Mouse (Mus musculus) inflammation-experienced regulatory T-cells, adult 6 months (primary cell): ENCODE data around the gene Slc22a23. TPM values are rescaled to one million over a fixed set of nuclear protein-coding genes. Genes with fewer than 3 reads are reported as not detected.

ENCODE experiments used
- ATAC-seq: one replicate; pipeline ENCODE4 v1.8.0; 2017
- polyA plus RNA-seq, 3 experiments: library from polyadenylated mRNA; unstranded; fragments of 100-300 nt; shearing (Covaris generic); gene quantifications; one replicate each; pipeline ENCODE4 v1.2.1; 2017

The Slc22a23 gene
- polyA plus RNA-seq, 3 experiments from 2014 or later: 0.25 to 0.51 (median 0.35) TPM

DNA sequence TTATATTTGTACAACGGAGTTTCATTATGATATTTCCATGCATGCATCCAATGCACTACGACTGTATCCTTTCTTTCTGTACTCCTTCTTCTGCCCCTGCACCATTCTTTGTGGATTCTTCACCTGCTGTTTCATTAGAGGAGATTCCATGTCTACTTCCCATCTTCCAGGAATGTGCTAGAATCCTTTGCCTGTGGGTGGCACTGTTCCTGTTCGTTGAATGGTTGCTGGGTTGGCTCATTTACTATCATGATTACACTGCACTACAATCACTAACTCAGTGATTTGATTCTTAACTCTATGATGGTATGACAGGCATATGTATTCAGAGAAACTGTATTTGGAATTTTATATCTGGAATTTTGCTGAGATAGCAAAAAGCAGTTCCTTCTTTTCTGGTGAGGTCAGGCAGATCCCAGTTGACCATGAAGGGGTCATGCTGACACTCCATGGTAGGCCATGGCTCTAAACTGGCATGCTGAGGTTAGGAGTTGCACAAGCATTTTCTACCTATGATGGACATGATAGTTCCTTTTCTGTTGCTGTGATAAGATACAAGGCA, 187.3 kb downstream of the Slc22a23 start:
- ATAC-seq: no peak

- no peak for ATAC-seq
Measured at GRCm38 (mm10) chr13:34156840-34157185, 188.2 kb downstream of the Slc22a23 start.

DNA sequence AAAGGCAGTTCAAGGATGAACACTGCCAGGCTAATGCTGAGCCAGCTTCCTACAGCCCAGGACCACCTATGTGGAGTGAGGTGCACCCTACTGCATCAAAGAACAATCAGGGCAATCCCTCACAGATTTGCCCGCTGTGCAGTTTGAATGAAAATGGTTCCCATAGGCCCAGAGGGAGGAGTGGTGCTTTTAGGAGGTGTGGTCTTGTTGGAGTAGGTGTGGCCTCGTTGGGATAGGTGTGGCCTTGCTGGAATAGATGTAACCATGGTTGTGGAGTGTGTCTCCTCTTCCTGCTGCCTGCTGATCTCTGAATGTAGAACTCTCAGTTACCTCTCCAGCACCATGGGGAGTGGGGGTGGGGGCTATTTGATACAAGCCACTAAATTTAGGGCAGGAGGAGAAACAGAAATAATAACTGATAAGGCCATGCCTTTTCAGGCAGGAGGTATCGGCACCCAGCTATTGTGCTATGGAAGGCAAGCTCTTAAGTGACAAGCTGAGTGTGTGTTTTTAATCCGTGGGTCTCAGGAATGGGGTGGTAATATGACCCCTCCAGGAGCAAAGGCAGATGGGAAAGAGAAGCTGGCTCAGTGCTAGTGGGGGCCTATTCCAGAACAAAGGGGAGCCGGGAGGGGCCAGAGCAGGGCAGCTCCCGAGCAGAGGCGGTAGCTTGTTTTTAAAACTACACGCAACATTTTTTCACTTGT, 188.7 kb downstream of the Slc22a23 start:
- no peak for ATAC-seq

DNA sequence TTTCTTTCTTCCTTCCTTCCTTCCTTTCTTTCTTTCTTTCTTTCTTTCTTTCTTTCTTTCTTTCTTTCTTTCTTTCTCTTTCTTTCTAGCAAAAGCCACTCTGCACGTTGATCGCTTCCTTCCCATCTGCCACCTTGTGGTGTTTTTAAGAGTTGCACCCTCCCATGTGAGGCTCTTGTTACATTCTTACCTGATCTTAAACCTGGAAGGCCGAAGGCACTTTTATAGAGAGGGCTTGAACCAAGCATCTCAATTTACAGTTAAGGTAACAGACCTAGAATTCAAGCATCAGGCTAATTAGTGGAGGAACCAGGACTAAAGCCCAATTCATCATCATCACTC, 190.1 kb downstream of the Slc22a23 start:
- peak; percentile 79 for ATAC-seq

DNA sequence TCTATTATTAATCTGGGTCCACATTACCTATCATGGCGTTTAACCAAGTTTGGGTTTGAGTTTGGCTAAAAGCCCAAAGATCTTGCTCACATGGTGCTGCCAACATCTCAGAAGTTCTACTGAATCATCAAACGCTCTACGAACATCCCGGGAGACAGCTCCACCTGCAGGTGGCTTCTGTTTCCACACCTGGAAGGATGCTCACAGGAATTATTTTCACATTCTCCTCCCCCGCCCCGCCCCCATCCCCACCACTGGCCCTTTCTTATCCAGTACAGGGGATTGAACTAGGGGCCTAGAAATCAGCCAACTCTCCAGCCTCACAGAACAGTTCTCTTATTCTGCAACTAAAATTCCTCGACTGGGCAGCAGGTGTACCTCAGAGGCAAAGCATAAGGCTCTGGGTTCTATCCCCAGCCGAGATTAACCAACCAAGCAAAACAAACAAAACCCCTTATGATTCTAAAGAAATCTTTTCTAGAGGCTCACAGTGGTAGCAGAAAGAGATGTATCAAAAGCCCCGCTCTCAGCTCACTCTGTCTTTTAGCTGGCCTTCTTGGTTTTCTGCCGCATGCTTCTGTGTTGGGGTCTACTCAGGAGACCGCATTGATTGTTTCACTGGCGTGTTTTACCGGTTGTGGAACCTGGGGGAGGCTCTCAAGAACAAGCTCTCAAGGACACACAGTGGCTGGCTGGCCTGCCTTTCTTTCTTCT, 190.6 kb downstream of the Slc22a23 start:
- ATAC-seq: peak; percentile 88

DNA sequence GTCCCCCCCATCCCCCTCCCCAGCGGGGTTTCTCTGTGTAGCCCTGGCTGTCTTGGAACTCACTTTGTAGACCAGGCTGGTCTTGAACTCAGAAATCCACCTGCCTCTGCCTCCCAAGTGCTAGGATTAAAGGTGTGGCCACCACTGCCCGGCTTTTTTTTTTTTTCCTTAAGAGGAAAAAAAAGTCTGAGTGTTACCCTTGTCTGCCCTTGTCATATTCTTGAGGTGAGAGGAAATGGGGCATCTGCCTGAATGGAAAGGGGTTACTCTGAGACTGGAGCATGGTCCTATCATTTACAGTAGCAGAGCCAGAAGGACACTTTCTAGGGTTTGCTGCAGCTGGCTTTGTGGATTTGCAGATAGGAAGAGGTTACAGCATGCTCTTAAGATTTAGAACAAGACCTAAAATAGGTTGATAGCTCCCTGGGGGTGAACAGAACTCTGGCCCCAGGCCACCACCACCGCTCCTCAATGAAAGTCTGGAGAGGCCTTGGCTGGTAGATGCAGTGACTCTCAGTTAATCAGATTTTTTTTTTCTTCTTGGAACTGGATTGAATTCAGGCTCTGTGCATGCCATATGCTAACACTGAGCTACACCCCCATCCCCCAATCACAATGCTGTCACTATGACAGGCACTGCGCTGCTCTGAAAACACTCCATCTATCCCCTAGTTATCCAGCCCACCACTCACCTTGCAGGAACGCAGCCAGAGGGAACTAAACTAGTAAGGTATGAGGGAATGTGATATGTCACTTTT, 191.5 kb downstream of the Slc22a23 start:
- ATAC-seq: no peak

GRCm38 (mm10) chr13:34152695-34153094, 192.3 kb downstream of the Slc22a23 start:
- no peak for ATAC-seq

DNA sequence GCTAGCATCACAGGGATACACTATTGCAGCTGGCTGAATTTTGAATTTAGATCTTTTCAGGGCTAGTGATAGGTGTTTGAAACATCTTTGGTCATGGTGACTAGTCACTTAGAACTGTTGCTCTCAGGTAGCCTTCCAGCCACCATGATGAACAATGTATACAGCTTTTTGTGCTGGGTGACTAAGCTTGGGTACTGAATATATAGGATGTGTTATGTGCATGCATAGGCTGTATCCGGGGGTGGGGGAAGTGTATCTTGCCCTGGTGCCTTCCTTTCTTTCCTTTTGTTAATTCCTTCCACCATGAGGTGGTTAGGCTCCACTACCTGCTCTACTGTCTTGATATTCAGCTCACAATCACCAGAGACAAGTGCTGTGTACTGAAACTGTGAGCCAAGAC, 193.6 kb downstream of the Slc22a23 start:
- no peak for ATAC-seq

- ATAC-seq: no peak
Measured at GRCm38 (mm10) chr13:34150271-34151027, 194.5 kb downstream of the Slc22a23 start.

GRCm38 (mm10) chr13:34149463-34150176, 195.4 kb downstream of the Slc22a23 start:
- no peak for ATAC-seq

GRCm38 (mm10) chr13:34148767-34149392, 196.1 kb downstream of the Slc22a23 start:
- ATAC-seq: peak; percentile 60

- no peak for ATAC-seq
Measured at GRCm38 (mm10) chr13:34148181-34148580, 196.8 kb downstream of the Slc22a23 start.

DNA sequence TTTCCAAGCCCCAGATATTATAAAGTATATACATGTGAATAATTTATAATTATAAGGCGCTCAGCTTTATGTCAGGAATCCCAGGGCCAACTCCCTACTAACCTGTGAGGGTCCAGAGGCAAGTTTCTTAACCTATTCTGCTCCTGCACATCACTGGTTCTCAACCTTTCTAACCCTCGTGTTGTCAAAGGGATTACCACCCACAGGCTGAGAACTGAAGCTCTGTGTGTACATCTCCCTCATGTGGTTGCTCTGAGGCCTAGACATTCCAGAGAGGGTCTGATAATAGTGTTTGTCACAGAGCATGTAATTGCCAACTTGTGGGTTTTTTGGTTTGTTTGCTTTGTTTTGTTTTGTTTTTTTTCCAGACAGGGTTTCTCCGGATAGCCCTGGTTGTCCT, 198.1 kb downstream of the Slc22a23 start:
- ATAC-seq: no peak

DNA sequence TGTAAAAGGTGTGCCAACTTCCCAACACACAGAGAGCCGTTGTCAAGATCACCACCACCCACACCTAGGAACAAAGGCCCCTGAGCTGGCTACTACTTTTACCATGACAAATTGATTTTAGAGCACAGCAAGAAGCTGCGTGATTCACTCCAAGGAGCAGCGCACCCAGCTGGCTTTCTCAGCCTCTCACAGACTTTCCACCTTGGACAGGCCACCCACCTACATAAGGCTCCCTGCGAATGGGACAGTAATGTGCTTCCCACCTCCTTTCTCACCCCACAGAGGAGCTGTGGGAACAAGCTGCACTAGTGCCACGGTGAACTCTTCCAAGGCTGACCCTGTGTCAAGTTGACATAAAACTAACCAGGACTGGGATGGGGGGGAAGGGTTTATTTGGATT, 201.6 kb downstream of the Slc22a23 start:
- ATAC-seq: no peak

DNA sequence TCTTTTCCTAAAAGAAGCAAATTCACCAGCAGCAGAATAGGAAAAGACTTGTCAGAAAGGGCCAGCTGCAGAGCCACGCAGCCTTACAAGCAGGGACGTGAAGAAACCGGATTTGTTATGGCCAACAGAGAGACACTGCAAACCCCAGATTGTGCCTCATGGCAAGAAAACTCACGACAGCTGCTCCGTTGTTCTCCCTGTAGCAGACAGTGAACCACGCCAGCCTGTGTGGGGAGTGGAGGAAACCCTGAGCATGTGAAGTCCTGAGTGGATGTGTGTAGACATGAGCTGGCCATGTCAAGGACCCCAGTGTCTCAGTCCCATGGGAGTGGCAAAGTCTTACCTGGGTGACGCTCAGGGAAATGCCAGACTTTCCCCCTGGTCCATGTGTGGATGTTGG, 208.4 kb downstream of the Slc22a23 start:
- no peak for ATAC-seq

DNA sequence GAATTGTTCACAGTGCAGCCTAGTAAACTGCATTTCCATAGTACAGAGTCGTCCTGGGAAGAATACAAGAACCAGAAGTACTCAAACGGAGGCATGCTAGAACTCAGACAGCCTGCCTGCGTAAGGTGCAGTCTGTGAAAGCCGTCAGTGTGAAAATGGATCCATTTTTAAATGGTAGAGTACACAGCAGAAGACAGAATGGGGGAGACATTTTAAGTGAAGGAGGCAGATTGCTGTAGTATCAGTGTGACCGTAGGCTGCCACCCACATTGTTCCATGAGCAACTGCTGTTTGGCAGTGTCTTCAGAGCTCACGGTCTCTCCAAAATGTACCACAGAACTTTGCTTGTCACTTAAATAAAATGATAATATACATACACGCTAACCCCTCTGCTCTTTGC, 210.7 kb downstream of the Slc22a23 start:
- no peak for ATAC-seq

DNA sequence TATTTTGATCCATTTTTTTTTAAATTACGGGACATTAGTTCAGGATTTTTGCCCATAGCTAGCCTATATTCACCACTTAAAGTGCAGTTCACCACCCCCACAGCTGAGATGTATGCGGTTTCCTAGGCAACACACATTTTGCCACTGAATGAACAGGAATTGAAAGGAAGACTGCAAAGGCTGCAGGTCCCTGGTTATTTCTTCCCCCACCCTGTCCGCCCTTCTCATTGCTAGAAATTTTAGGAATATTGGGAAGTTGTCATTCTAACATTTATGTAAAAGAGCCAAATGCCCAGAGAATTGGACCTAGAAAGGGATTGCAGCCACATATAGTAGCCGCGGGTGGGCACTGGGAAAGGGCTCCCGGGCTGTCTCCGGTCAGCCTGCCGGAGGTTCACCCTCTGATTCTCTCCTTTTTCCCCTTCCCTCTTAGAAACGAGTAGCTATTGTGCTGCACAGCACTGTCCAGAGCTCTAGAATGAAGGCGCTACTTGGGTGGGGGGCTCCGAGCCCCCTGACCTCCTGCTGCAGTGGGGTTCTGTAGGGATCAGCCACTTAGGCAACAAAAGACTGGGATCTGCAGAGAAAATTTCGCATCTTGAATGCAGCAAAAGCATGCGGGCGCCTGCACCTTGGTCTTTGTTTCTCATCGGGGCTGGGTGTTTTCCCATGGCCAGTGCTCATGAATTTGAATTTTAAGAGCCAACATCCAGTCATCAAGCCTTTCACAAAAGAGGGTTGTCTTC, 211.5 kb downstream of the Slc22a23 start:
- ATAC-seq: no peak

- no peak for ATAC-seq
Measured at GRCm38 (mm10) chr13:34132875-34133274, 212.1 kb downstream of the Slc22a23 start.

GRCm38 (mm10) chr13:34132299-34132698, 212.7 kb downstream of the Slc22a23 start:
- no peak for ATAC-seq

DNA sequence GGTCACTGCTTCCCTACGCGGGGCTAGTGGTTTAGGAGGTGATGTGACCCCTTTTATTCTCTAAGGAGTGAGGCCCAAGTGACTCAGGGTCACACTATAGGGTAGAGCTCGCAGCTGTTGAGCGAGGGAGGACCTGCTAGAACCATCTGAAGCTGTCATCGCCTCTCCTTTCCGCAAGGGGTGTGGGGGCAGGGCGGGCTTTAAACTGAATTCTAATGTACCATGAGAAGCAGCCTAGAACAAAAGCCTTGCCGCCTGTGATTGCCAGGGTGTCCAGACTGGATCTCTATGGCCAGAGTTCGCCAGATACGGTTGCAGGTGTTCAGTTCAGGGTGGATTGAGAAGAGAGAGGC, 213.3 kb downstream of the Slc22a23 start:
- peak; percentile 59 for ATAC-seq
